Mouse (Mus musculus): ENCODE measurements around the gene Zranb1.
A peak's percentile ranks its signal among the peaks of the same experiment; 100 is the strongest.

The Zranb1 gene

GRCm38 (mm10) chr7:132930850-132931559, at the start of gene Zranb1:
Gene Zranb1 (plus strand): TSS chr7:132931142.
- DNase-seq (ENCODE audit: low spot score), result peak; percentile 94

- DNase-seq (ENCODE audit: low spot score), result no peak
Observed at GRCm38 (mm10) chr7:132882343-132882742, 48.6 kb upstream of the Zranb1 start.

GRCm38 (mm10) chr7:132884031-132884430, 46.9 kb upstream of the Zranb1 start:
- DNase-seq (ENCODE audit: low spot score), result no peak

GRCm38 (mm10) chr7:132887019-132887804, 43.7 kb upstream of the Zranb1 start:
- no peak for DNase-seq (ENCODE audit: low spot score)

GRCm38 (mm10) chr7:132888052-132888451, 42.9 kb upstream of the Zranb1 start:
- DNase-seq (ENCODE audit: low spot score), result no peak

GRCm38 (mm10) chr7:132888518-132889249, 42.3 kb upstream of the Zranb1 start:
- no peak for DNase-seq (ENCODE audit: low spot score)

GRCm38 (mm10) chr7:132889691-132890090, 41.3 kb upstream of the Zranb1 start:
- DNase-seq (ENCODE audit: low spot score), result no peak

- no peak for DNase-seq (ENCODE audit: low spot score)
Observed at GRCm38 (mm10) chr7:132890201-132890600, 40.7 kb upstream of the Zranb1 start.

GRCm38 (mm10) chr7:132891561-132892310, 39.2 kb upstream of the Zranb1 start:
- DNase-seq (ENCODE audit: low spot score), result no peak

- no peak for DNase-seq (ENCODE audit: low spot score)
Observed at GRCm38 (mm10) chr7:132892311-132892661, 38.7 kb upstream of the Zranb1 start.

- DNase-seq (ENCODE audit: low spot score), result no peak
Observed at GRCm38 (mm10) chr7:132892806-132893205, 38.1 kb upstream of the Zranb1 start.

- no peak for DNase-seq (ENCODE audit: low spot score)
Observed at GRCm38 (mm10) chr7:132893336-132893735, 37.6 kb upstream of the Zranb1 start.

GRCm38 (mm10) chr7:132894841-132895555, 35.9 kb upstream of the Zranb1 start:
- DNase-seq (ENCODE audit: low spot score), result peak; percentile 70

GRCm38 (mm10) chr7:132896206-132896815, 34.6 kb upstream of the Zranb1 start:
- no peak for DNase-seq (ENCODE audit: low spot score)

- DNase-seq (ENCODE audit: low spot score), result no peak
Observed at GRCm38 (mm10) chr7:132897258-132897657, 33.7 kb upstream of the Zranb1 start.

- DNase-seq (ENCODE audit: low spot score), result no peak
Observed at GRCm38 (mm10) chr7:132898234-132898633, 32.7 kb upstream of the Zranb1 start.

- DNase-seq (ENCODE audit: low spot score), result no peak
Observed at GRCm38 (mm10) chr7:132900826-132901531, 30.0 kb upstream of the Zranb1 start.

GRCm38 (mm10) chr7:132903796-132904195, 27.1 kb upstream of the Zranb1 start:
- no peak for DNase-seq (ENCODE audit: low spot score)

- peak; percentile 13 for DNase-seq (ENCODE audit: low spot score)
Observed at GRCm38 (mm10) chr7:132921971-132922370, 9.0 kb upstream of the Zranb1 start.

- DNase-seq (ENCODE audit: low spot score), result no peak
Observed at GRCm38 (mm10) chr7:132925227-132925626, 5.7 kb upstream of the Zranb1 start.

Measured in MN1 (cell line).